Mouse (Mus musculus) ES-Bruce4 (cell line): ENCODE data around the gene Smarca2. TPM values are rescaled to one million over a fixed set of nuclear protein-coding genes. Genes with fewer than 3 reads are reported as not detected.

Experiments
- H3K27ac ChIP-seq: 2 replicates; pipeline ENCODE4 v1.5.1; 2012; ENCODE audit warnings: low read length, inconsistent platforms; ENCODE audit not compliant: insufficient read depth
- H3K27me3 ChIP-seq: 2 replicates; pipeline ENCODE4 v1.6.1; 2012; ENCODE audit warnings: mild to moderate bottlenecking, low read length, inconsistent platforms; ENCODE audit not compliant: control insufficient read depth, poor library complexity, insufficient read depth, severe bottlenecking
- H3K36me3 ChIP-seq: 2 replicates; pipeline ENCODE4 v1.6.1; 2012; ENCODE audit warnings: inconsistent platforms, mild to moderate bottlenecking, low read length, moderate library complexity; ENCODE audit not compliant: control insufficient read depth, poor library complexity, insufficient read depth, severe bottlenecking
- H3K4me1 ChIP-seq: one replicate; pipeline ENCODE4 v1.8.1; 2011; ENCODE audit warnings: low read length; ENCODE audit not compliant: control insufficient read depth, insufficient read depth
- H3K4me3 ChIP-seq: 2 replicates; pipeline ENCODE4 v1.5.1; 2011; ENCODE audit warnings: low read depth, mild to moderate bottlenecking, low read length
- H3K9ac ChIP-seq: 2 replicates; pipeline ENCODE4 v1.6.1; 2012; ENCODE audit warnings: low read depth, mild to moderate bottlenecking, inconsistent platforms; ENCODE audit not compliant: poor library complexity, severe bottlenecking
- H3K9me3 ChIP-seq: replicated peaks from 2 replicates; pipeline ENCODE4 v1.6.1; 2012; ENCODE audit warnings: mild to moderate bottlenecking, low read length, inconsistent platforms; ENCODE audit not compliant: control insufficient read depth, poor library complexity, insufficient read depth, severe bottlenecking
- CTCF ChIP-seq: IDR thresholded peaks from one replicate; pipeline ENCODE4 v1.8.1; 2011; ENCODE audit warnings: low read depth, low read length
- EP300 ChIP-seq: IDR thresholded peaks from 2 replicates; pipeline ENCODE4 v1.6.1; 2011; ENCODE audit warnings: low read depth, low read length; ENCODE audit not compliant: insufficient read depth
- POLR2A ChIP-seq: IDR thresholded peaks from one replicate; pipeline ENCODE4 v1.8.1; 2011; ENCODE audit warnings: low read length; ENCODE audit not compliant: insufficient read depth
- polyA plus RNA-seq: library from polyadenylated mRNA; stranded (reverse); fragments of >200 nt; gene quantifications from 2 replicates; pipeline ENCODE4 v1.2.4, GENCODE M21; 2011; ENCODE audit warnings: low read depth; ENCODE audit not compliant: missing spikeins, insufficient read depth, insufficient read length

Smarca2 gene
- polyA plus RNA-seq, 1 experiment = 4.9 TPM

DNA sequence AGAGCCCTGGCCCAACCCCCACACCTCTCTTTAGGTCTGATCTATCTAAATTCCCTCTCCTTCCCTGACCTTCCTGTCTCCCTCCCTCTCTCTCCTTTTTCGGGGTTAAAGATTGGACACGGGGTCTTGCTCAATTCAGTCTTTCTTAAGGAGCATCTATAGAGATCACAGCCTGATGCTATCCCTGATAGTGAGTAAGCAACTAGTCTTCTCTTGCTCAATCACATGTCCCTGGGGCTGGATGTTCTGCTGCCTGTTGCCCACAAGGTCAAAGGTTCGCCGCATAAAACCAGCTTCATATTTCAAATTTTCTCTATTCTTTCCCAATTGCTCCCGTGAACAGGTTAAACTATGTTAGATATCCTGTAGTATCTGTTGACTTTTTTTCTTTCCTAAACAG, 25.2 kb upstream of the Smarca2 start:
- no peaks in the 10 kb centered on the region for H3K27me3 ChIP-seq
- no peaks in the 10 kb centered on the region for H3K9me3 ChIP-seq
- H3K27ac ChIP-seq = no peak overlapping the region
- no peak for TF ChIP-seq POLR2A
- no peaks in the 10 kb centered on the region for H3K4me1 ChIP-seq
- H3K36me3 ChIP-seq = no peaks in the 10 kb centered on the region
- H3K9ac ChIP-seq = no peak overlapping the region
- no peak overlapping the region for H3K4me3 ChIP-seq

DNA sequence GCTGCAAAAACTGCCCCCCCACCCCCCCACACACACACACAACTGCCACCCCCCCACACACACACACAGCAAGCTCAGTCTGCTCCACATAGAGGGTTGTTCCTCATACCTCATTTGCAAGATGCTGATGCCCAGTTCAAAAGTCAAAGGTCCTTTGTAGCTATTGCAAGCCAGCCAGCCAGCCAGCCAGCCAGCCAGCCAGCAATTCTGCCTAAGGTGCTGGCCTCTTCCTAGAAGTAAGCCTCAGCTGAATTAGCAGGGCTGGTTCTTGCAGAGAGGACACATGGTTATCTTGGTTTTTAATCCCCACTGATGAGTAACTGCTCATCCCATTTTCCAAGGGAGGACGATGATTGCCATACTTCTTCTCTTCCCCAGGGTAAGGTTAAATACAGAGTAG, 24.8 kb upstream of the Smarca2 start:
- Histone ChIP-seq H3K27me3 (no peaks in the 10 kb centered on the region), H3K36me3 (no peaks in the 10 kb centered on the region), H3K9me3 (no peaks in the 10 kb centered on the region), H3K4me3 (no peak overlapping the region), H3K4me1 (no peaks in the 10 kb centered on the region), H3K27ac (no peak overlapping the region), H3K9ac (no peak overlapping the region)
- no peak for TF ChIP-seq POLR2A
- TF ChIP-seq CTCF = no peak
- TF ChIP-seq EP300 = no peak

DNA sequence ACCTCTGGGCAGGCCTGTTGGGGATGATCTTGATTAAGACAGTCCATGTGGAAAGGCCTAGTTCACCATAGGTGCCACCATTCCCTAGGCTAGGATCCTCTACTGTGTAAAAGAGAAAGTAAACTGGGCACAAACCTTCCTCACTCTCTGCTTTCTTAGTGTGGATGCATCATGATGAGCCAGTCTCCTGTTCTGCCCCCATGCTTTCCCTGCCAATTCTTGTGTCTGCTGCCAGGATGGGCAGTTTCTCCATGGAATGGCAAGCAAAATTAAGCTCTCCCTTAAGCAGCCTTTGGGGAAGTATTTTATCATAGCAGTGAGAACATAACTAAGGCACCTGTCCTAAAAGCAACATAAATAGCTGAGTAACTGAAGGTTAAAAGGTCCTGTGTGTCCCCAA, 10.2 kb upstream of the Smarca2 start:
- Histone ChIP-seq H3K36me3 (no peaks in the 10 kb centered on the region), H3K9me3 (no peaks in the 10 kb centered on the region), H3K27me3 (no peaks in the 10 kb centered on the region), H3K4me1 (no peaks in the 10 kb centered on the region), H3K4me3 (no peak overlapping the region), H3K9ac (no peak overlapping the region), H3K27ac (no peak overlapping the region)
- TF ChIP-seq CTCF = no peak
- no peak for TF ChIP-seq EP300
- no peak for TF ChIP-seq POLR2A

DNA sequence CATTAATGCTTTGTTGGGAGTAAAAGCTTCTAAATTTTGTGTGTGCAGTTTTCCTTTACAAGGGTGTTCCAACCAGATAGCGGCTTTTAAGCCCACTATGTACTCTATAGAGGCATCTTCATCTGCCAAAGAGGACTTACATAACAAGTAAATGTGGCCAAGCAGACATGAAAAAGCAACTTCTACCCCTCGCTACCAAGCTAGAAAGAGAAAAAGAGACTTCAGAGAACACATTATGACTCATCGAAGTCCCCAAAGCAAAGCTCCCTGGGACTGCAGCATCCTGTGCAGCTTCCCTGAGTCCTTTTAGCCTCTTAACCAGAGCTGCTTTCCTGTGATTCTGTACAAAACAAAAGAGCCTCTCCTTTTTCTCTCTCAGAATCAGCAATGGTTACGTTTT, 3.4 kb upstream of the Smarca2 start:
- H3K27me3 ChIP-seq = peaks cover 20% of the 10 kb centered on the region
- no peak for TF ChIP-seq POLR2A
- no peak for TF ChIP-seq CTCF
- TF ChIP-seq EP300 = no peak

DNA sequence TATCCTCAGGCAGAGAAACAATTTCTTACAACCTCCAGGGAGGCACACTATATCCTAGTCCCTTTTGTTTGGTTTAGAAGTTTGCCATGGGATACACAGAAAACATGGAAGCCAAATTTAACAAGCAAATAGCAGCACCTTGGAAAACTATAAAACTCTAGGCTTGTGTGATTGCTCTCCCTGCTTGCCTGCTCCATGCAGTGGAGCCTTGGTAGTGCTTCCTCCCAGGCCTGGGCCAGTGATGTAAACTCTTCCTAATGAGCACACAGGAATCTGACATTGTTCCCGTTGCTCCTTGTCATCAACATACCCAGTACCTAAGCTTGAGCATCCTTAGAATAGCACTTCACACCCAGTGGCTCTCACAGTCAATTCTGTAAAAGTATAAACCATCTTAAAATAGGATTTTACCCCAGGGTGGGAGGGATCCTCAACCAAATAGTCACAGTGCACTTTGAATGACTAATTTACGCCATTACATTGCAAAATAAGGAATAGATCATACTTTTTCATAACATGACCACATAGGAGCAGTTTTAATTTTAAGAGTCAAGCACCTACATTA, 1.5 kb upstream of the Smarca2 start:
- H3K36me3 ChIP-seq = no peaks in the 10 kb centered on the region
- no peak overlapping the region for H3K9ac ChIP-seq
- no peaks in the 10 kb centered on the region for H3K9me3 ChIP-seq
- no peaks in the 10 kb centered on the region for H3K4me1 ChIP-seq
- H3K27ac ChIP-seq = no peak overlapping the region
- H3K27me3 ChIP-seq = peaks cover 25% of the 10 kb centered on the region
- TF ChIP-seq CTCF (no peak), EP300 (no peak), POLR2A (no peak)
- H3K4me3 ChIP-seq = no peak overlapping the region

More for the DNA sequence above, 3.4 kb upstream of the Smarca2 start:
- Histone ChIP-seq H3K9ac (no peak overlapping the region), H3K36me3 (no peaks in the 10 kb centered on the region), H3K9me3 (no peaks in the 10 kb centered on the region), H3K27ac (no peak overlapping the region), H3K4me1 (no peaks in the 10 kb centered on the region), H3K4me3 (no peak overlapping the region)

DNA sequence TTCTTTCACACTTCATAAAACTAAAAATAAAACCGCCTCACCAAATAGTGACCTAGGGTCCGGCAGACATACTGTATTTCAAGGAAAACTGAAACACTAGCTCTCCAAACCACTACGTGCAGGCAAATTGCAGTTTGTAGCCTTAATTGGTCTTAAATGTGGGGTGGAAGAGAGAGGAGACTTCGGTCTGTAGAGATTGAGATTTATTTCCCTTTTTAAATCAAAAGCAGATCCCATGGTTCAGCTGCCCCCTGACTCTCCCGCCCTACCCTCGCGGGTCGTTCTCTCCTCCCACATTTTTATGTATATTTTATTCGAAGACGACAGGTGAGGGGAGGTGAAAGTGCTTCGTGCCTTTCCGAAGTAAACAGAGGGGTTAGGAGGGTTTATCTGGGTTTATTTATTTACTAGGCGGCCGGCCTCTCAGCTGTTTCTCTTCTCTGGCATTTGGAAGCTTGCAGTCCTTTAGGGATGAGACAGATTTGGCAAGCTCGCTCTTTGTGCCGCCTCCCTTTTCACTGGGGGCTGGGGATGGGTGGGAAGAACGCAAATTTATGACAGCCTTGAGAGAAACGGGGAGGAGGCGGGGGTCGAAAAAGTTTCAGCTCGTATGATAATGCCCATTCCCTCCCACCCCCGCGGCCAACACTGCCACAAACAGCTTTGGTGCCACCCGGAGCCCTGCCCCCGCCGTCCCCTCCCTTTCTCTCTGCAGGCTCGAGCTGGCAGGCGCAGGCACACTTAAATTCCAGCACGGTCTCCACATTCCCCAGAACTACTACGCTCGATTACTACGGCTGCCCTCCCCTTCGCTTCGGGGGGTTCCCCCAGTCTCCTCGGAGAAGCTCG, 720 bp upstream of the Smarca2 start:
- TF ChIP-seq POLR2A = no peak
- TF ChIP-seq CTCF = no peak
- TF ChIP-seq EP300 = no peak

More for the DNA sequence above, 720 bp upstream of the Smarca2 start:
- peak overlapping the region; percentile 21; the same call in 1 of the 2 replicates for H3K9ac ChIP-seq
- peak overlapping the region; percentile 62 for H3K4me3 ChIP-seq
- H3K36me3 ChIP-seq = no peaks in the 10 kb centered on the region
- peaks cover 25% of the 10 kb centered on the region for H3K27me3 ChIP-seq
- no peaks in the 10 kb centered on the region for H3K4me1 ChIP-seq
- no peak overlapping the region for H3K27ac ChIP-seq
- no peaks in the 10 kb centered on the region for H3K9me3 ChIP-seq
